Mouse (Mus musculus): ENCODE data around the gene Ermap. TPM values are rescaled to one million over a fixed set of nuclear protein-coding genes. Genes with fewer than 3 reads are reported as not detected.

The Ermap gene
- polyA plus RNA-seq, 1 experiment from 2014 or later = 11.4 TPM

GRCm38 (mm10) chr4:119125577-119126270, 64.1 kb downstream of the Ermap start:
- Histone ChIP-seq H3K9ac (ENCODE audit: low read length) (no peak overlapping the region), H3K4me2 (ENCODE audit: low read depth, low read length, severe bottlenecking) (no peak overlapping the region), H3K9me3 (ENCODE audit: control insufficient read depth, low read length) (no peaks in the 10 kb centered on the region), H3K27ac (ENCODE audit: low read depth, low read length) (no peak overlapping the region), H3K4me3 (ENCODE audit: low read depth, low read length) (no peak overlapping the region), H3K27me3 (ENCODE audit: control insufficient read depth, insufficient read depth, low read length) (no peaks in the 10 kb centered on the region), H3K4me1 (replicated peaks; ENCODE audit: control insufficient read depth, insufficient read depth, low read length) (peaks cover 2% of the 10 kb centered on the region; the same call in 1 of the 2 replicates), H3K36me3 (ENCODE audit: control insufficient read depth, insufficient read depth, low read length) (peaks cover 6% of the 10 kb centered on the region; the same call in 1 of the 2 replicates)
- DNase-seq (ENCODE audit: low spot score) (no peak), ATAC-seq (replicated peaks; ENCODE audit: low FRiP score) (no peak)
- 85% methylated on average over 9 of the region's 9 CpGs for WGBS

MicroRNAs within 50 kb of the gene (microRNA counts, 519-probe panel; counts per million panel counts)
- microRNA mmu-miR-1957 = 31.2 counts per million

Small RNAs within 50 kb of the gene (microRNA-seq; reads per million reads assigned to microRNA genes)
- gene Mir1957a (ENCODE audit: insufficient number of aligned reads) = not detected

Other genes with a start within 250 kb of the Ermap start
- gene Lao1, start 228.4 kb downstream of the Ermap start, polyA plus RNA-seq (2014; fragmentation: Nextera tagmentation; extraction: Ambion mirVana) = not detected in 2 replicates
- gene Slc2a1, start 81.3 kb downstream of the Ermap start, polyA plus RNA-seq (2014; fragmentation: Nextera tagmentation; extraction: Ambion mirVana) = 171 and 181 TPM in 2 replicates
- gene Zfp691, start 15.8 kb downstream of the Ermap start, polyA plus RNA-seq (2014; fragmentation: Nextera tagmentation; extraction: Ambion mirVana) = 10.5 and 11.1 TPM in 2 replicates
- 146 and 150 TPM in 2 replicates for gene Svbp, start 5.3 kb upstream of the Ermap start, polyA plus RNA-seq (2014; fragmentation: Nextera tagmentation; extraction: Ambion mirVana)
- gene Tmem269, start 28.2 kb upstream of the Ermap start, polyA plus RNA-seq (2014; fragmentation: Nextera tagmentation; extraction: Ambion mirVana) = not detected in 2 replicates
- 37.3 and 37.8 TPM in 2 replicates for gene AU022252, start 42.7 kb upstream of the Ermap start, polyA plus RNA-seq (2014; fragmentation: Nextera tagmentation; extraction: Ambion mirVana)
- 16.8 and 17.8 TPM in 2 replicates for gene P3h1, start 42.9 kb upstream of the Ermap start, polyA plus RNA-seq (2014; fragmentation: Nextera tagmentation; extraction: Ambion mirVana)
- gene Cldn19, start 65.4 kb upstream of the Ermap start, polyA plus RNA-seq (2014; fragmentation: Nextera tagmentation; extraction: Ambion mirVana) = 0.21 and 0.31 TPM in 2 replicates
- 1,312 and 1,467 TPM in 2 replicates for gene Ybx1, start 104.6 kb upstream of the Ermap start, polyA plus RNA-seq (2014; fragmentation: Nextera tagmentation; extraction: Ambion mirVana)
- gene Ppih, start 130.5 kb upstream of the Ermap start, polyA plus RNA-seq (2014; fragmentation: Nextera tagmentation; extraction: Ambion mirVana) = 119 and 133 TPM in 2 replicates
- gene Ccdc30, start 225.5 kb upstream of the Ermap start, polyA plus RNA-seq (2014; fragmentation: Nextera tagmentation; extraction: Ambion mirVana) = 10.2 and 11.0 TPM in 2 replicates
- 19.5 and 19.9 TPM in 2 replicates for gene Ppcs, start 232.4 kb upstream of the Ermap start, polyA plus RNA-seq (2014; fragmentation: Nextera tagmentation; extraction: Ambion mirVana)
- not detected in 2 replicates for gene Zmynd12, start 232.8 kb upstream of the Ermap start, polyA plus RNA-seq (2014; fragmentation: Nextera tagmentation; extraction: Ambion mirVana)